Comparison of ENCODE assay signal across 22 mouse cellular contexts in genomic region chr6:116238083-116238482, GRCm38 (mm10).
A peak's percentile ranks its signal among the peaks of the same experiment; 100 is the strongest.
DNase-seq lines count a peak whose midpoint lies in the region; ATAC-seq lines count a peak whose summit lies in the region.
"Had no signal": no experiment of that assay in that cellular context is flagged by ENCODE, and none has a peak within 500 bp of the region (broad histone marks: within the 10 kb centered on the region; RNA-seq: fewer than 3 reads in every experiment).

No protein-coding gene starts in this region.

- peak; percentile 85 for ATAC-seq in frontal cortex, adult (ENCODE audit: low TSS enrichment)
- ATAC-seq: activated CD4-positive, CD25-positive, alpha-beta regulatory T cell, adult 4 months; CD4-positive, CD25-positive, alpha-beta regulatory T cell, adult 4 months; forebrain, embryonic 14.5 days; forebrain, embryonic 16.5 days; Patski had no signal

- DNase-seq in frontal cortex, postnatal 14 days (ENCODE audit: low spot score in 2 of 2): no peak
- peak; percentile 12 to 13 for DNase-seq in frontal cortex, postnatal 36 days (ENCODE audit: low spot score in 2 of 2)
- DNase-seq in frontal cortex, postnatal 10 days (ENCODE audit: low spot score in 2 of 2): no peak
- peak; percentile 22 to 28 for DNase-seq in right cerebral cortex, adult 2 months (ENCODE audit: low spot score in 2 of 2)
- no peak for DNase-seq in right cerebral cortex, postnatal 4 days
- DNase-seq: adrenal gland, adult 8-10 months; adrenal gland, postnatal 14 days; adrenal gland, postnatal 36 days; B cell, adult 2 months; cerebellum, adult 11 months; cerebellum, adult 18-20 months; cerebellum, adult 8-10 months; cerebellum, adult 9-11 months; cerebellum, postnatal 14 days; cerebellum, postnatal 36 days; embryo, embryonic 11 days had no signal

Comparison
In these comparisons a context has a peak if more than half of its experiments do, and no peak if none do; other contexts are left out.
1. DNase-seq: peak in frontal cortex, postnatal 36 days (2 of 2) and right cerebral cortex, adult 2 months (2 of 2); none in frontal cortex, postnatal 14 days (0 of 2), frontal cortex, postnatal 10 days (0 of 2) and right cerebral cortex, postnatal 4 days (single experiment).